Mouse (Mus musculus): ENCODE results near the gene Plk5. TPM values are rescaled to one million over a fixed set of nuclear protein-coding genes. Genes with fewer than 3 reads are reported as not detected.

The Plk5 gene
- not detected in 2 replicates for polyA plus RNA-seq (2014; fragmentation: Nextera tagmentation; extraction: Ambion mirVana)

DNA sequence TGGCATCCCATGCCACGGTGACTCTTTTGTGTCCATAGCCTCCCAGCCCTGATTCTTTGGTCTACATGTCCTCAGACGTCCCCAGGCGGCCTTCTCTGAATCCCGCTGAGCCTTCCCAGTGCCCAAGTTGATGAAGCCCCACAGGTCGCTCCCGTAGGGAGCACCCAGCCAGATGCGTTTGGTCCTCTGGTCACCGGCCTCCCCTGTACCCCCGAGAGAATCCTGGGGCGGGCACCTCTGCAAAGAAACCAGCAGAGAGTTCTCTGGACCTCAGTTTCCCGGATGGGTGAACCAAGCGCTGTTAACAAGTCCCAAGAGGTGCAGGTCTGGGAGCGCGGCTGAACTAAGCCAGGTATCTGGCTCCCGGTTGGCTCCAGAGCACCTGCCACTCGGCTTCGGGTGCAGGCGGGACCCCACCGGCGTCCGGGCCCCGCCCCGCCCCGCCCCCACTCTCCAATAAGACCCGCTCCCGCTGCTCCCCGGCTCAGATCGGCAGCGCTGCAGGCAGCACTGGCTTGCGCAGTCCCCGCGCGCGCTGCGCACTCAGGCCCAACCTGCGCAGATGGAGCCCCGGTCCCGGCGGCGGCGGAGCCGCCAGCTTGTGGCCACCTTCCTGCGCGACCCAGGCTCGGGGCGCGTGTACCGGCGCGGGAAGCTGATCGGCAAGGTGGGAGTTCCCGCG is at the start of gene Plk5:
Gene Plk5 (plus strand): TSS at position 459 of the 682 bp plus-strand sequence.
- H3K27me3 ChIP-seq (ENCODE audit: control insufficient read depth, insufficient read depth, low read length), result peaks cover 91% of the 10 kb centered on the region
- WGBS, result 2% methylated on average over 52 of the region's 53 CpGs
- ATAC-seq (ENCODE audit: insufficient number of reproducible peaks, insufficient read depth, low FRiP score, low read depth), result no peak
- H3K36me3 ChIP-seq (ENCODE audit: control insufficient read depth, insufficient read depth, low read length), result no peaks in the 10 kb centered on the region
- peak within 1 kb of the TSS; percentile 55 for H3K4me2 ChIP-seq (ENCODE audit: low read length)
- peaks cover 0 to 9% of the 10 kb centered on the region in 2 experiments; a peak in 2 of 4 replicates for H3K4me1 ChIP-seq (ENCODE audit: control insufficient read depth in 2 of 2, insufficient read depth in 2 of 2, low read length in 2 of 2)
- H3K9ac ChIP-seq (ENCODE audit: low read length), result no peak within 1 kb of the TSS
- peak within 1 kb of the TSS in 1 of 2 experiments; percentile 34; a peak in 2 of 4 replicates for H3K4me3 ChIP-seq (ENCODE audit: control insufficient read depth in 1 of 2, insufficient read depth in 1 of 2, low read depth in 1 of 2, low read length in 2 of 2)
- no peak within 1 kb of the TSS for H3K27ac ChIP-seq (replicated peaks in 1 of 2; ENCODE audit: control insufficient read depth in 1 of 2, insufficient read depth in 1 of 2, low read depth in 2 of 2, low read length in 2 of 2)
- no peaks in the 10 kb centered on the region for H3K9me3 ChIP-seq (ENCODE audit: control insufficient read depth, low read length)

DNA sequence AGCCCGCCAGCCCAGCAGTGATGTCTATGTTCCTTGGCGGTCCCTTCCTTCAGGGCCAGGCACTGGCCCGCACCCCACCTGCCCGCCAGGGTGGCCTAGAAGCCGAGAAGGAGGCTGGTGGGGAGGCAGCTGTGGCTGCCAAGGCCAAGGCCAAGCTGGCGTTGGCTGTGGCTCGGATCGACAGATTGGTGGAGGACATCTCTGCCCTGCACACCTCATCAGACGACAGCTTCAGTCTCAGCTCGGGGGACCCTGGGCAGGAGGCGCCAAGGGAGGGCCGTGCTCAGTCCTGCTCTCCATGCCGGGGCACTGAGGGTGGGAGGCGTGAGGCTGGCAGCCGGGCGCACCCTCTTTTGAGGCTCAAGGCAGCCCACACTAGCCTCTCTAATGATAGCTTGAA is 44.7 kb upstream of the Plk5 start:
- no peak for ATAC-seq (ENCODE audit: insufficient number of reproducible peaks, insufficient read depth, low FRiP score, low read depth)
- 76% methylated on average over 16 of the region's 16 CpGs for WGBS
- Histone ChIP-seq H3K9ac (ENCODE audit: low read length) (no peak overlapping the region), H3K9me3 (ENCODE audit: control insufficient read depth, low read length) (no peaks in the 10 kb centered on the region), H3K4me2 (ENCODE audit: low read length) (no peak overlapping the region), H3K27ac (replicated peaks in 1 of 2; ENCODE audit: control insufficient read depth in 1 of 2, insufficient read depth in 1 of 2, low read depth in 2 of 2, low read length in 2 of 2) (no peak overlapping the region), H3K4me1 (ENCODE audit: control insufficient read depth in 2 of 2, insufficient read depth in 2 of 2, low read length in 2 of 2) (peaks cover 18 to 30% of the 10 kb centered on the region in 2 experiments), H3K27me3 (ENCODE audit: control insufficient read depth, insufficient read depth, low read length) (peaks cover 84% of the 10 kb centered on the region), H3K36me3 (ENCODE audit: control insufficient read depth, insufficient read depth, low read length) (no peaks in the 10 kb centered on the region), H3K4me3 (ENCODE audit: control insufficient read depth in 1 of 2, insufficient read depth in 1 of 2, low read depth in 1 of 2, low read length in 2 of 2) (no peak overlapping the region)

DNA sequence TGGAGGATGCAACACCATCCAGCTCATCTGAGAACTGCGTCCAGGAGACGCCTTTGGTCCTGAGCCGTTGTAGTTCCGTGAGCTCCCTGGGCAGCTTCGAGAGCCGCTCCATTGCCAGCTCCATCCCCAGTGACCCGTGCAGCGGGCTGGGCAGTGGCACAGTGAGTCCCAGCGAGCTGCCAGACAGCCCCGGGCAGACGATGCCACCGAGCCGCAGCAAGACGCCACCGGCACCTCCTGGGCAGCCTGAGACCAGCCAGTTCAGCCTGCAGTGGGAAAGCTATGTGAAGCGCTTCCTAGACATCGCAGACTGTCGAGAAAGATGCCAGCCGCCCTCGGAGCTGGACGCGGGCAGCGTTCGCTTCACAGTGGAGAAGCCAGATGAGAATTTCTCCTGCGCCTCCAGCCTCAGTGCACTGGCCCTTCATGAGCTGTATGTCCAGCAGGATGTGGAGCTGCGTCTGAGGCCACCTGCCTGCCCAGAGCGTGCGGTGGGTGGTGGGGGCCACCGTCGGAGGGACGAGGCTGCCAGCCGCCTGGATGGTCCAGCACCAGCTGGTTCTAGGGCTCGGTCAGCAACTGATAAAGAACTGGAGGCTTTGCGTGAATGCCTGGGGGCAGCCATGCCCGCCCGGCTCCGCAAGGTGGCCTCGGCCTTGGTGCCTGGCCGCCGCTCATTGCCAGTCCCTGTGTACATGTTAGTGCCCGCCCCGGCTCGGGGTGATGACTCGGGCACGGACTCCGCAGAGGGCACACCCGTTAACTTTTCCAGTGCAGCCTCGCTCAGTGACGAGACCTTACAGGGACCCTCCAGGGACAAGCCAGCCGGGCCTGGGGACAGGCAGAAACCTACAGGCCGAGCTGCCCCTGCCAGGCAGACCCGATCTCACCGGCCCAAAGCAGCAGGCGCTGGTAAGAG is 43.4 kb upstream of the Plk5 start:
- ATAC-seq (ENCODE audit: insufficient number of reproducible peaks, insufficient read depth, low FRiP score, low read depth), result no peak
- WGBS, result 55% methylated on average over 54 of the region's 54 CpGs
- no peak overlapping the region for H3K9ac ChIP-seq (ENCODE audit: low read length)

DNA sequence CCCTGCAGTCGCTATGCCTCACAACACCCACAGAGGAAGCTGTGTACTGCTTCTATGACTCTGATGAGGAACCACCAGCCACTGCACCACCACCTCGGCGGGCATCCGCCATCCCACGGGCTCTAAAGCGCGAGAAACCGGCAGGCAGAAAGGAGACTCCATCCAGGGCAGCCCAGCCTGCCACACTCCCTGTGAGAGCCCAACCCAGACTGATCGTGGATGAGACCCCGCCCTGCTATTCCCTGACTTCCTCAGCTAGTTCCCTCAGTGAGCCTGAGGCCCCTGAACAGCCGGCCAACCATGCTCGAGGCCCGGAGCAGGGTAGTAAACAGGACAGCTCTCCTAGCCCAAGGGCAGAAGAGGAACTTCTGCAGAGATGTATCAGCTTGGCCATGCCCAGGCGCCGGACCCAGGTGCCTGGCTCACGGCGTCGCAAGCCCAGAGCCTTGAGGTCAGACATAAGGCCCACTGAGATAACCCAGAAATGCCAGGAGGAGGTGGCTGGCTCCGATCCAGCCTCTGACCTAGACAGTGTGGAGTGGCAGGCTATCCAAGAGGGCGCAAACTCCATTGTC is 42.5 kb upstream of the Plk5 start:
- Histone ChIP-seq H3K36me3 (ENCODE audit: control insufficient read depth, insufficient read depth, low read length) (peaks cover 11% of the 10 kb centered on the region), H3K9ac (ENCODE audit: low read length) (peak overlapping the region; percentile 34), H3K4me2 (ENCODE audit: low read length) (peak overlapping the region; percentile 21; the same call in 1 of the 2 replicates), H3K4me1 (ENCODE audit: control insufficient read depth in 2 of 2, insufficient read depth in 2 of 2, low read length in 2 of 2) (peaks cover 22 to 40% of the 10 kb centered on the region in 2 experiments), H3K9me3 (ENCODE audit: control insufficient read depth, low read length) (no peaks in the 10 kb centered on the region), H3K4me3 (ENCODE audit: control insufficient read depth in 1 of 2, insufficient read depth in 1 of 2, low read depth in 1 of 2, low read length in 2 of 2) (no peak overlapping the region; a peak in 1 of 4 replicates), H3K27me3 (ENCODE audit: control insufficient read depth, insufficient read depth, low read length) (peaks cover 75% of the 10 kb centered on the region), H3K27ac (replicated peaks in 1 of 2; ENCODE audit: control insufficient read depth in 1 of 2, insufficient read depth in 1 of 2, low read depth in 2 of 2, low read length in 2 of 2) (no peak overlapping the region)
- no peak for ATAC-seq (ENCODE audit: insufficient number of reproducible peaks, insufficient read depth, low FRiP score, low read depth)
- WGBS, result 21% methylated on average over 20 of the region's 20 CpGs

More for the DNA sequence above, 43.4 kb upstream of the Plk5 start:
- Histone ChIP-seq H3K4me2 (ENCODE audit: low read length) (no peak overlapping the region), H3K9me3 (ENCODE audit: control insufficient read depth, low read length) (no peaks in the 10 kb centered on the region), H3K27ac (replicated peaks in 1 of 2; ENCODE audit: control insufficient read depth in 1 of 2, insufficient read depth in 1 of 2, low read depth in 2 of 2, low read length in 2 of 2) (no peak overlapping the region), H3K36me3 (ENCODE audit: control insufficient read depth, insufficient read depth, low read length) (peaks cover 3% of the 10 kb centered on the region; the same call in 1 of the 2 replicates), H3K4me3 (ENCODE audit: control insufficient read depth in 1 of 2, insufficient read depth in 1 of 2, low read depth in 1 of 2, low read length in 2 of 2) (no peak overlapping the region), H3K4me1 (ENCODE audit: control insufficient read depth in 2 of 2, insufficient read depth in 2 of 2, low read length in 2 of 2) (peaks cover 22 to 40% of the 10 kb centered on the region in 2 experiments), H3K27me3 (ENCODE audit: control insufficient read depth, insufficient read depth, low read length) (peaks cover 79% of the 10 kb centered on the region)

DNA sequence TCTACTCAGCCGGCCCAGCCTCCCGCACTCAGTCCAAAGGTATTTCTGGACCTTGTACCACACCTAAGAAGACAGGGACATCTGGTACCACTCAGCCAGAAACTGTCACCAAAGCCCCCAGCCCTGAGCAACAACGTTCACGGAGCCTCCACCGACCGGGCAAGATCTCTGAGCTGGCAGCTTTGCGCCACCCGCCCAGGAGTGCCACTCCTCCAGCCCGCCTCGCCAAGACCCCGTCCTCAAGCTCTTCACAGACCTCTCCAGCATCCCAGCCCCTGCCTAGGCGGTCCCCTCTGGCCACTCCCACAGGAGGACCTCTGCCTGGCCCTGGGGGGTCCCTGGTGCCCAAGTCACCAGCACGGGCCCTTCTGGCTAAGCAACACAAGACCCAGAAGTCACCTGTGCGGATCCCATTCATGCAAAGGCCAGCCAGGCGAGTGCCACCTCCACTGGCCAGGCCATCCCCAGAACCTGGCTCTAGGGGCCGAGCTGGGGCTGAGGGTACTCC is 41.7 kb upstream of the Plk5 start:
- H3K27me3 ChIP-seq (ENCODE audit: control insufficient read depth, insufficient read depth, low read length), result peaks cover 68% of the 10 kb centered on the region
- no peak overlapping the region for H3K4me2 ChIP-seq (ENCODE audit: low read length)
- no peak for ATAC-seq (ENCODE audit: insufficient number of reproducible peaks, insufficient read depth, low FRiP score, low read depth)
- no peak overlapping the region for H3K4me3 ChIP-seq (ENCODE audit: control insufficient read depth in 1 of 2, insufficient read depth in 1 of 2, low read depth in 1 of 2, low read length in 2 of 2)
- 31% methylated on average over 14 of the region's 16 CpGs for WGBS
- peaks cover 23 to 44% of the 10 kb centered on the region in 2 experiments for H3K4me1 ChIP-seq (ENCODE audit: control insufficient read depth in 2 of 2, insufficient read depth in 2 of 2, low read length in 2 of 2)
- H3K27ac ChIP-seq (replicated peaks in 1 of 2; ENCODE audit: control insufficient read depth in 1 of 2, insufficient read depth in 1 of 2, low read depth in 2 of 2, low read length in 2 of 2), result no peak overlapping the region
- 0 out of 2 replicates have a peak overlapping the region, but pooled peaks have one; percentile 16 for H3K9ac ChIP-seq (ENCODE audit: low read length)
- peaks cover 15% of the 10 kb centered on the region for H3K36me3 ChIP-seq (ENCODE audit: control insufficient read depth, insufficient read depth, low read length)
- no peaks in the 10 kb centered on the region for H3K9me3 ChIP-seq (ENCODE audit: control insufficient read depth, low read length)

DNA sequence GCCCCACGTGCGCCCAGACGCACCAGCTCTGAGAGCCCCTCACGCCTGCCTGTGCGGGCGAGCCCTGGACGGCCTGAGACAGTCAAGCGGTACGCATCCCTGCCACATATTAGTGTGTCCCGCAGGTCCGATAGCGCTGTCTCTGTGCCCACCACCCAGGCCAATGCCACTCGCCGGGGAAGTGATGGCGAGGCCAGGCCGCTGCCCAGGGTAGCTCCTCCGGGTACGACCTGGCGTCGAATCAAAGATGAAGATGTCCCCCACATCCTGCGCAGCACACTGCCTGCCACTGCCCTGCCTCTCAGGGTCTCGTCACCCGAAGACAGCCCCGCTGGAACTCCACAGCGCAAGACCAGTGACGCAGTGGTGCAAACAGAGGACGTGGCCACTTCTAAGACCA is 40.9 kb upstream of the Plk5 start:
- H3K27me3 ChIP-seq (ENCODE audit: control insufficient read depth, insufficient read depth, low read length), result peaks cover 67% of the 10 kb centered on the region
- WGBS, result 44% methylated on average over 27 of the region's 27 CpGs
- H3K9me3 ChIP-seq (ENCODE audit: control insufficient read depth, low read length), result no peaks in the 10 kb centered on the region
- peaks cover 15% of the 10 kb centered on the region for H3K36me3 ChIP-seq (ENCODE audit: control insufficient read depth, insufficient read depth, low read length)
- ATAC-seq (ENCODE audit: insufficient number of reproducible peaks, insufficient read depth, low FRiP score, low read depth), result no peak
- peak overlapping the region; percentile 40; the same call in 1 of the 2 replicates for H3K9ac ChIP-seq (ENCODE audit: low read length)
- H3K27ac ChIP-seq (replicated peaks in 1 of 2; ENCODE audit: control insufficient read depth in 1 of 2, insufficient read depth in 1 of 2, low read depth in 2 of 2, low read length in 2 of 2), result no peak overlapping the region
- H3K4me2 ChIP-seq (ENCODE audit: low read length), result 0 out of 2 replicates have a peak overlapping the region, but pooled peaks have one; percentile 1
- peaks cover 25 to 47% of the 10 kb centered on the region in 2 experiments for H3K4me1 ChIP-seq (ENCODE audit: control insufficient read depth in 2 of 2, insufficient read depth in 2 of 2, low read length in 2 of 2)
- H3K4me3 ChIP-seq (ENCODE audit: control insufficient read depth in 1 of 2, insufficient read depth in 1 of 2, low read depth in 1 of 2, low read length in 2 of 2), result no peak overlapping the region

DNA sequence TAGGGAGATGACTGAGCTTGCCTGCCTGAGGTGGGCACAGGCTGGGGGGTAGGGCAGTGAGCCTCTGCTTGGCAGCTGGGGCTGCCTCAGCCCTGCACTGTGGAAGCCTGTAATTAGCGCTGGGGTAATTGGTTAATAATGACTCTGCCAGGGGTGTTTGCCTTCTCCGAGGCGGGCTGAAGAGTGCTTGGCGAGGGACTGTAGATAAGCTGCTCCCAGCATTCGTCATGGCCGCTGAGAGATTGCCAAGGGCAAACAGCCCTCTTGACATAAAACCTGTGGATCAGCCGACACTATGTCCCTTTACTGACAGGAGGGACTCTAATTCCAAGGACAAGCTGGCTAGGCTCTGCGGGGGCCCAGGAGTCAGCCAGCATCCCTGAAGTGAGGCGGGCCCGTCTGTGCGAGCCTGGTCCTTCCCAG is 39.9 kb upstream of the Plk5 start:
- no peaks in the 10 kb centered on the region for H3K9me3 ChIP-seq (ENCODE audit: control insufficient read depth, low read length)
- no peak overlapping the region for H3K4me3 ChIP-seq (ENCODE audit: control insufficient read depth in 1 of 2, insufficient read depth in 1 of 2, low read depth in 1 of 2, low read length in 2 of 2)
- H3K4me1 ChIP-seq (ENCODE audit: control insufficient read depth in 2 of 2, insufficient read depth in 2 of 2, low read length in 2 of 2), result peaks cover 28 to 47% of the 10 kb centered on the region in 2 experiments
- peak overlapping the region; percentile 37 for H3K4me2 ChIP-seq (ENCODE audit: low read length)
- peaks cover 15% of the 10 kb centered on the region for H3K36me3 ChIP-seq (ENCODE audit: control insufficient read depth, insufficient read depth, low read length)
- peak overlapping the region; percentile 40; the same call in 1 of the 2 replicates for H3K9ac ChIP-seq (ENCODE audit: low read length)
- H3K27ac ChIP-seq (replicated peaks in 1 of 2; ENCODE audit: control insufficient read depth in 1 of 2, insufficient read depth in 1 of 2, low read depth in 2 of 2, low read length in 2 of 2), result no peak overlapping the region
- peaks cover 56% of the 10 kb centered on the region for H3K27me3 ChIP-seq (ENCODE audit: control insufficient read depth, insufficient read depth, low read length)
- ATAC-seq (ENCODE audit: insufficient number of reproducible peaks, insufficient read depth, low FRiP score, low read depth), result no peak
- 13% methylated on average over 11 of the region's 11 CpGs for WGBS
